ENCODE assay signal across 14 mouse cellular contexts in the genomic region with DNA sequence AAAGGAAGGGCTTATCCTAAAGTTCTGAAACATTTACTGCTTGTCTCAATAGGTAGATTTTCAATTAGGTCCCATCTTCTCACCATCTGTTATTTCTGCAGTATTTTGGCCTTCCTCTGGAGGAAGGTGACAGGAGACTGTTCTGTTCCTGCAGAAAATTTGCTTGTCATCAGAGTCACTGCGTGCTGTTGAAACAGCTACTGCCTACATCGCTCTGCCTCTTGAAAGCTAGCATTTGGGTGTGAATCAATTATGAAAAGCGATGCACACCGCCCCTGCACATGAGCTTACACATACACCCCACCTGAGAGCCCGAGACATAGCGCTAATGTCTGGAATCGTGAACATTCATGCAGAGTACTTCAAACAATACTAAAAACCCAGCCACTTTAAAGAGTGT.
A peak's percentile ranks its signal among the peaks of the same experiment; 100 is the strongest.
DNase-seq lines count a peak whose midpoint lies in the region.
"Had no signal": no experiment of that assay in that cellular context is flagged by ENCODE, and none has a peak within 500 bp of the region (broad histone marks: within the 10 kb centered on the region; RNA-seq: fewer than 3 reads in every experiment).

No protein-coding gene starts in this region.

- intact Hi-C loops in gastrocnemius, postnatal 36 days (cut with DNase I), result no loop called here
- intact Hi-C loops in heart, postnatal 14 days (cut with DNase I), result no loop called here

- peak; percentile 44 for DNase-seq in cerebellum, adult 11-12 months
- no peak for DNase-seq in cerebellum, postnatal 14 days
- DNase-seq in brain, adult 2 months (ENCODE audit: low read depth, low spot score), result peak; percentile 91
- DNase-seq in frontal cortex, postnatal 36 days (ENCODE audit: low spot score in 2 of 2), result peak; percentile 39 to 58
- peak; percentile 65 to 72 for DNase-seq in left cerebral cortex, adult 9 months (ENCODE audit: low spot score in 2 of 2)
- no peak for DNase-seq in gastrocnemius, postnatal 36 days
- DNase-seq in heart, postnatal 14 days, result no peak
- no peak for DNase-seq in lung, postnatal 4 days
- DNase-seq: adrenal gland, postnatal 25 days; embryo, embryonic 11 days; heart, adult 18-20 months; kidney, adult 18-20 months; kidney, postnatal 25 days; thymus, postnatal 14 days had no signal

Comparison
In these comparisons a context has a peak if more than half of its experiments do, and no peak if none do; other contexts are left out.
1. DNase-seq: peak in cerebellum, adult 11-12 months (single experiment), brain, adult 2 months (single experiment), frontal cortex, postnatal 36 days (2 of 2) and left cerebral cortex, adult 9 months (2 of 2); none in cerebellum, postnatal 14 days (0 of 2), gastrocnemius, postnatal 36 days (0 of 2), heart, postnatal 14 days (0 of 2) and lung, postnatal 4 days (0 of 2).